Mouse (Mus musculus) brain, embryonic 14.5 days (tissue): Measurements from ENCODE around the gene 3110009E18Rik.

ENCODE experiments used
- CTCF ChIP-seq: fragments of 200-500 bp; IDR thresholded peaks from 2 replicates; pipeline ENCODE4 v1.5.1; 2012; ENCODE audit warnings: inconsistent platforms, mild to moderate bottlenecking, moderate library complexity, borderline replicate concordance; ENCODE audit not compliant: insufficient read depth, insufficient read length; ENCODE audit errors: extremely low read depth
- POLR2A ChIP-seq: fragments of 200-500 bp; IDR thresholded peaks from 2 replicates; pipeline ENCODE4 v1.6.1; 2012; ENCODE audit warnings: mild to moderate bottlenecking, inconsistent platforms, borderline replicate concordance; ENCODE audit not compliant: poor library complexity, insufficient read depth, insufficient read length, severe bottlenecking; ENCODE audit errors: extremely low read depth

DNA sequence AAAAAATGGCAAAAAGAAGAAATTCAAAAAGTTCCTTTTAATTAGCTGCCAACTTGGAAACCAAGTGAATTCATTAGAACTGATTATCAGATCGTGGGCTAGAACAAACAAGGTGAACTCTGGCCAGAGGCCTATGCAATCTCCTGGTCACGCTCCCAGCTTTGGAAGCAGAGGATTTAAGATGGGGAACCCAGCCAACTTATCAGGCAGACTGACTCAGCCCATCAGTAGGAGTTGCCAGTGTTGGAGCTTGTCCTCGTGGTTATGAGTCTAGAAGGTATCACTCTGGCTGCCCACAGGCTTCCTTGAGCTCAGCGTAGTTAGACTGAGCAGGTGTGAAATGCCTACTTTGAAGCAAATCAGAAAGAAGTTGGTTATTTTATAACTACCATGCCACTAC, 3.9 kb downstream of the 3110009E18Rik start:
- TF ChIP-seq CTCF = no peak
- TF ChIP-seq POLR2A = no peak
